Mouse (Mus musculus): ENCODE measurements around the gene Krt39. TPM values are rescaled to one million over a fixed set of nuclear protein-coding genes. Genes with fewer than 3 reads are reported as not detected.

Gene Krt39
- total and polyA plus RNA-seq, 2 experiments from 2014 or later = not detected

- WGBS = 90% methylated on average over 4 of the region's 4 CpGs
These were observed 48.7 kb downstream of the Krt39 start for GRCm38 (mm10) chr11:99472405-99472804.

GRCm38 (mm10) chr11:99471946-99472345 is 49.2 kb downstream of the Krt39 start:
- no peak for TF ChIP-seq CTCF (IDR thresholded peaks at IDR 0.05; ENCODE audit: low read depth)
- H3K4me1 ChIP-seq (ENCODE audit: insufficient read depth) = no peaks in the 10 kb centered on the region

More at GRCm38 (mm10) chr11:99472405-99472804, 48.7 kb downstream of the Krt39 start:
- no peaks in the 10 kb centered on the region for H3K27me3 ChIP-seq (ENCODE audit: insufficient read depth, low read length)
- TF ChIP-seq CTCF (IDR thresholded peaks at IDR 0.05; ENCODE audit: low read depth) = no peak
- H3K9me3 ChIP-seq (ENCODE audit: low read length) = no peaks in the 10 kb centered on the region
- H3K4me1 ChIP-seq (ENCODE audit: insufficient read depth) = no peaks in the 10 kb centered on the region
- no peak overlapping the region for H3K4me3 ChIP-seq (ENCODE audit: low read depth, low read length)
- no peak overlapping the region for H3K9ac ChIP-seq
- H3K27ac ChIP-seq (ENCODE audit: low read depth, low read length) = no peak overlapping the region
- no peaks in the 10 kb centered on the region for H3K36me3 ChIP-seq (ENCODE audit: insufficient read depth)
- DNase-seq (no peak), ATAC-seq (no peak)
- no peak overlapping the region for H3K4me2 ChIP-seq (ENCODE audit: low read depth)

GRCm38 (mm10) chr11:99469228-99469627 is 51.9 kb downstream of the Krt39 start:
- H3K4me1 ChIP-seq (ENCODE audit: insufficient read depth) = no peaks in the 10 kb centered on the region
- no peak overlapping the region for H3K27ac ChIP-seq (ENCODE audit: low read depth, low read length)
- no peak for TF ChIP-seq CTCF (IDR thresholded peaks at IDR 0.05; ENCODE audit: low read depth)
- ATAC-seq = no peak
- WGBS = 92% methylated on average over 4 of the region's 4 CpGs
- no peak for DNase-seq
- H3K9ac ChIP-seq = no peak overlapping the region
- no peaks in the 10 kb centered on the region for H3K36me3 ChIP-seq (ENCODE audit: insufficient read depth)
- H3K4me3 ChIP-seq (ENCODE audit: low read depth, low read length) = no peak overlapping the region
- H3K27me3 ChIP-seq (ENCODE audit: insufficient read depth, low read length) = no peaks in the 10 kb centered on the region
- H3K9me3 ChIP-seq (ENCODE audit: low read length) = no peaks in the 10 kb centered on the region
- H3K4me2 ChIP-seq (ENCODE audit: low read depth) = no peak overlapping the region

More at GRCm38 (mm10) chr11:99471946-99472345, 49.2 kb downstream of the Krt39 start:
- DNase-seq (no peak), ATAC-seq (no peak)
- no peak overlapping the region for H3K4me3 ChIP-seq (ENCODE audit: low read depth, low read length)
- no peaks in the 10 kb centered on the region for H3K36me3 ChIP-seq (ENCODE audit: insufficient read depth)
- H3K9me3 ChIP-seq (ENCODE audit: low read length) = no peaks in the 10 kb centered on the region
- H3K27ac ChIP-seq (ENCODE audit: low read depth, low read length) = no peak overlapping the region
- no peak overlapping the region for H3K9ac ChIP-seq
- WGBS = 94% methylated on average over 6 of the region's 6 CpGs
- no peak overlapping the region for H3K4me2 ChIP-seq (ENCODE audit: low read depth)
- H3K27me3 ChIP-seq (ENCODE audit: insufficient read depth, low read length) = no peaks in the 10 kb centered on the region

- no peak for TF ChIP-seq CTCF (IDR thresholded peaks at IDR 0.05; ENCODE audit: low read depth)
- Histone ChIP-seq H3K9ac (no peak overlapping the region), H3K4me2 (ENCODE audit: low read depth) (no peak overlapping the region)
These were observed 52.6 kb downstream of the Krt39 start for GRCm38 (mm10) chr11:99468566-99468965.

GRCm38 (mm10) chr11:99466316-99466715 is 54.8 kb downstream of the Krt39 start:
- no peak for TF ChIP-seq CTCF (IDR thresholded peaks at IDR 0.05; ENCODE audit: low read depth)
- 44% methylated on average over 7 of the region's 7 CpGs for WGBS
- ATAC-seq = no peak

More at GRCm38 (mm10) chr11:99468566-99468965, 52.6 kb downstream of the Krt39 start:
- no peak overlapping the region for H3K4me3 ChIP-seq (ENCODE audit: low read depth, low read length)
- no peaks in the 10 kb centered on the region for H3K9me3 ChIP-seq (ENCODE audit: low read length)
- H3K27me3 ChIP-seq (ENCODE audit: insufficient read depth, low read length) = no peaks in the 10 kb centered on the region
- no peak for ATAC-seq
- no peaks in the 10 kb centered on the region for H3K4me1 ChIP-seq (ENCODE audit: insufficient read depth)
- H3K36me3 ChIP-seq (ENCODE audit: insufficient read depth) = no peaks in the 10 kb centered on the region
- H3K27ac ChIP-seq (ENCODE audit: low read depth, low read length) = no peak overlapping the region
- 84% methylated on average over 11 of the region's 11 CpGs for WGBS
- DNase-seq = no peak

GRCm38 (mm10) chr11:99464836-99465235 is 56.3 kb downstream of the Krt39 start:
- no peaks in the 10 kb centered on the region for H3K36me3 ChIP-seq (ENCODE audit: insufficient read depth)
- WGBS = 5% methylated on average over 5 of the region's 5 CpGs
- H3K27me3 ChIP-seq (ENCODE audit: insufficient read depth, low read length) = peaks cover 4% of the 10 kb centered on the region; the same call in 1 of the 2 replicates
- peak; percentile 86 for TF ChIP-seq CTCF (IDR thresholded peaks at IDR 0.05; ENCODE audit: low read depth)
- H3K9me3 ChIP-seq (ENCODE audit: low read length) = no peaks in the 10 kb centered on the region
- H3K4me1 ChIP-seq (ENCODE audit: insufficient read depth) = no peaks in the 10 kb centered on the region
- DNase-seq (peak; percentile 93), ATAC-seq (peak; percentile 38; the same call in 1 of the 2 replicates)
- H3K4me3 ChIP-seq (ENCODE audit: low read depth, low read length) = no peak overlapping the region
- no peak overlapping the region for H3K4me2 ChIP-seq (ENCODE audit: low read depth)
- H3K27ac ChIP-seq (ENCODE audit: low read depth, low read length) = no peak overlapping the region
- no peak overlapping the region for H3K9ac ChIP-seq

More at GRCm38 (mm10) chr11:99466316-99466715, 54.8 kb downstream of the Krt39 start:
- DNase-seq = peak; percentile 10
- Histone ChIP-seq H3K4me2 (ENCODE audit: low read depth) (no peak overlapping the region), H3K4me3 (ENCODE audit: low read depth, low read length) (no peak overlapping the region), H3K27ac (ENCODE audit: low read depth, low read length) (no peak overlapping the region), H3K27me3 (ENCODE audit: insufficient read depth, low read length) (peaks cover 4% of the 10 kb centered on the region; the same call in 1 of the 2 replicates), H3K9ac (no peak overlapping the region), H3K9me3 (ENCODE audit: low read length) (no peaks in the 10 kb centered on the region), H3K36me3 (ENCODE audit: insufficient read depth) (no peaks in the 10 kb centered on the region), H3K4me1 (ENCODE audit: insufficient read depth) (no peaks in the 10 kb centered on the region)

Other genes with a start within 250 kb of the Krt39 start
- 0.15 TPM in 1 of 2 replicates, not detected in the other for gene Krt24, start 236.1 kb downstream of the Krt39 start, total RNA-seq (2014; rRNA removed)
- gene Krt24, start 236.1 kb downstream of the Krt39 start, polyA plus RNA-seq (2015; fragmentation: Nextera tagmentation; extraction: Ambion mirVana) = 0.08 TPM in 2 replicates
- gene Krt25, start 198.4 kb downstream of the Krt39 start, total RNA-seq (2014; rRNA removed) = not detected in 2 replicates
- 0.11 and 0.24 TPM in 2 replicates for gene Krt25, start 198.4 kb downstream of the Krt39 start, polyA plus RNA-seq (2015; fragmentation: Nextera tagmentation; extraction: Ambion mirVana)
- 0.14 TPM in 1 of 2 replicates, not detected in the other for gene Krt26, start 183.4 kb downstream of the Krt39 start, total RNA-seq (2014; rRNA removed)
- gene Krt26, start 183.4 kb downstream of the Krt39 start, polyA plus RNA-seq (2015; fragmentation: Nextera tagmentation; extraction: Ambion mirVana) = 0.12 and 0.15 TPM in 2 replicates
- 0.23 TPM in 1 of 2 replicates, not detected in the other for gene Krt27, start 170.2 kb downstream of the Krt39 start, total RNA-seq (2014; rRNA removed)
- 0.10 TPM in 1 of 2 replicates, not detected in the other for gene Krt27, start 170.2 kb downstream of the Krt39 start, polyA plus RNA-seq (2015; fragmentation: Nextera tagmentation; extraction: Ambion mirVana)
- gene Krt28, start 146.4 kb downstream of the Krt39 start, total RNA-seq (2014; rRNA removed) = 0.15 and 0.19 TPM in 2 replicates
- 0.24 and 0.48 TPM in 2 replicates for gene Krt28, start 146.4 kb downstream of the Krt39 start, polyA plus RNA-seq (2015; fragmentation: Nextera tagmentation; extraction: Ambion mirVana)
- gene Krt10, start 132.0 kb downstream of the Krt39 start, total RNA-seq (2014; rRNA removed) = 4.0 and 7.1 TPM in 2 replicates
- 36.3 and 43.3 TPM in 2 replicates for gene Krt10, start 132.0 kb downstream of the Krt39 start, polyA plus RNA-seq (2015; fragmentation: Nextera tagmentation; extraction: Ambion mirVana)
- gene Krt12, start 99.1 kb downstream of the Krt39 start, total RNA-seq (2014; rRNA removed) = 0.14 and 1.6 TPM in 2 replicates
- gene Krt12, start 99.1 kb downstream of the Krt39 start, polyA plus RNA-seq (2015; fragmentation: Nextera tagmentation; extraction: Ambion mirVana) = 1.3 and 2.0 TPM in 2 replicates
- not detected in 2 replicates for gene Krt20, start 83.2 kb downstream of the Krt39 start, total RNA-seq (2014; rRNA removed)
- gene Krt20, start 83.2 kb downstream of the Krt39 start, polyA plus RNA-seq (2015; fragmentation: Nextera tagmentation; extraction: Ambion mirVana) = 0.09 and 0.10 TPM in 2 replicates
- gene Krt23, start 28.2 kb downstream of the Krt39 start, total RNA-seq (2014; rRNA removed) = 0.08 TPM in 1 of 2 replicates, not detected in the other
- gene Krt23, start 28.2 kb downstream of the Krt39 start, polyA plus RNA-seq (2015; fragmentation: Nextera tagmentation; extraction: Ambion mirVana) = 0.20 and 0.53 TPM in 2 replicates
- not detected in 2 replicates for gene Krt40, start 21.8 kb upstream of the Krt39 start, total RNA-seq (2014; rRNA removed)
- not detected in 2 replicates for gene Krt40, start 21.8 kb upstream of the Krt39 start, polyA plus RNA-seq (2015; fragmentation: Nextera tagmentation; extraction: Ambion mirVana)
- not detected in 2 replicates for gene Krtap3-3, start 29.5 kb upstream of the Krt39 start, total RNA-seq (2014; rRNA removed)
- not detected in 2 replicates for gene Krtap3-3, start 29.5 kb upstream of the Krt39 start, polyA plus RNA-seq (2015; fragmentation: Nextera tagmentation; extraction: Ambion mirVana)
- not detected in 2 replicates for gene Krtap3-2, start 35.5 kb upstream of the Krt39 start, total RNA-seq (2014; rRNA removed)
- not detected in 2 replicates for gene Krtap3-2, start 35.5 kb upstream of the Krt39 start, polyA plus RNA-seq (2015; fragmentation: Nextera tagmentation; extraction: Ambion mirVana)
- gene Gm11939, start 38.1 kb upstream of the Krt39 start, total RNA-seq (2014; rRNA removed) = not detected in 2 replicates
- gene Gm11939, start 38.1 kb upstream of the Krt39 start, polyA plus RNA-seq (2015; fragmentation: Nextera tagmentation; extraction: Ambion mirVana) = not detected in 2 replicates
- gene Krtap3-1, start 45.3 kb upstream of the Krt39 start, total RNA-seq (2014; rRNA removed) = not detected in 2 replicates
- not detected in 2 replicates for gene Krtap3-1, start 45.3 kb upstream of the Krt39 start, polyA plus RNA-seq (2015; fragmentation: Nextera tagmentation; extraction: Ambion mirVana)
- not detected in 2 replicates for gene Krtap1-5, start 59.7 kb upstream of the Krt39 start, total RNA-seq (2014; rRNA removed)
- gene Krtap1-5, start 59.7 kb upstream of the Krt39 start, polyA plus RNA-seq (2015; fragmentation: Nextera tagmentation; extraction: Ambion mirVana) = not detected in 2 replicates
- gene Krtap1-4, start 62.3 kb upstream of the Krt39 start, total RNA-seq (2014; rRNA removed) = not detected in 2 replicates
- not detected in 2 replicates for gene Krtap1-4, start 62.3 kb upstream of the Krt39 start, polyA plus RNA-seq (2015; fragmentation: Nextera tagmentation; extraction: Ambion mirVana)
- gene Krtap1-3, start 70.0 kb upstream of the Krt39 start, total RNA-seq (2014; rRNA removed) = not detected in 2 replicates
- gene Krtap1-3, start 70.0 kb upstream of the Krt39 start, polyA plus RNA-seq (2015; fragmentation: Nextera tagmentation; extraction: Ambion mirVana) = not detected in 2 replicates
- not detected in 2 replicates for gene Krtap9-3, start 76.8 kb upstream of the Krt39 start, total RNA-seq (2014; rRNA removed)
- not detected in 2 replicates for gene Krtap9-3, start 76.8 kb upstream of the Krt39 start, polyA plus RNA-seq (2015; fragmentation: Nextera tagmentation; extraction: Ambion mirVana)
- gene Gm11938, start 82.0 kb upstream of the Krt39 start, total RNA-seq (2014; rRNA removed) = not detected in 2 replicates
- not detected in 2 replicates for gene Gm11938, start 82.0 kb upstream of the Krt39 start, polyA plus RNA-seq (2015; fragmentation: Nextera tagmentation; extraction: Ambion mirVana)
- not detected in 2 replicates for gene Gm11937, start 88.9 kb upstream of the Krt39 start, total RNA-seq (2014; rRNA removed)
- gene Gm11937, start 88.9 kb upstream of the Krt39 start, polyA plus RNA-seq (2015; fragmentation: Nextera tagmentation; extraction: Ambion mirVana) = not detected in 2 replicates
- not detected in 2 replicates for gene Krtap2-4, start 93.5 kb upstream of the Krt39 start, total RNA-seq (2014; rRNA removed)
- gene Krtap2-4, start 93.5 kb upstream of the Krt39 start, polyA plus RNA-seq (2015; fragmentation: Nextera tagmentation; extraction: Ambion mirVana) = not detected in 2 replicates
- gene Gm11562, start 99.1 kb upstream of the Krt39 start, total RNA-seq (2014; rRNA removed) = not detected in 2 replicates
- gene Gm11562, start 99.1 kb upstream of the Krt39 start, polyA plus RNA-seq (2015; fragmentation: Nextera tagmentation; extraction: Ambion mirVana) = not detected in 2 replicates
- gene Krtap4-1, start 106.9 kb upstream of the Krt39 start, total RNA-seq (2014; rRNA removed) = not detected in 2 replicates
- not detected in 2 replicates for gene Krtap4-1, start 106.9 kb upstream of the Krt39 start, polyA plus RNA-seq (2015; fragmentation: Nextera tagmentation; extraction: Ambion mirVana)
- gene Krtap4-2, start 113.7 kb upstream of the Krt39 start, total RNA-seq (2014; rRNA removed) = not detected in 2 replicates
- gene Krtap4-2, start 113.7 kb upstream of the Krt39 start, polyA plus RNA-seq (2015; fragmentation: Nextera tagmentation; extraction: Ambion mirVana) = not detected in 2 replicates
- not detected in 2 replicates for gene Krtap4-7, start 122.8 kb upstream of the Krt39 start, total RNA-seq (2014; rRNA removed)
- not detected in 2 replicates for gene Krtap4-7, start 122.8 kb upstream of the Krt39 start, polyA plus RNA-seq (2015; fragmentation: Nextera tagmentation; extraction: Ambion mirVana)
- gene Gm11555, start 128.9 kb upstream of the Krt39 start, total RNA-seq (2014; rRNA removed) = not detected in 2 replicates
- gene Gm11555, start 128.9 kb upstream of the Krt39 start, polyA plus RNA-seq (2015; fragmentation: Nextera tagmentation; extraction: Ambion mirVana) = not detected in 2 replicates
- not detected in 2 replicates for gene Gm11563, start 137.6 kb upstream of the Krt39 start, total RNA-seq (2014; rRNA removed)
- not detected in 2 replicates for gene Gm11563, start 137.6 kb upstream of the Krt39 start, polyA plus RNA-seq (2015; fragmentation: Nextera tagmentation; extraction: Ambion mirVana)
- gene Krtap4-6, start 144.6 kb upstream of the Krt39 start, total RNA-seq (2014; rRNA removed) = not detected in 2 replicates
- gene Krtap4-6, start 144.6 kb upstream of the Krt39 start, polyA plus RNA-seq (2015; fragmentation: Nextera tagmentation; extraction: Ambion mirVana) = not detected in 2 replicates
- gene Gm14190, start 169.4 kb upstream of the Krt39 start, total RNA-seq (2014; rRNA removed) = not detected in 2 replicates
- gene Gm14190, start 169.4 kb upstream of the Krt39 start, polyA plus RNA-seq (2015; fragmentation: Nextera tagmentation; extraction: Ambion mirVana) = not detected in 2 replicates
- not detected in 2 replicates for gene Gm14180, start 213.0 kb upstream of the Krt39 start, total RNA-seq (2014; rRNA removed)
- gene Gm14180, start 213.0 kb upstream of the Krt39 start, polyA plus RNA-seq (2015; fragmentation: Nextera tagmentation; extraction: Ambion mirVana) = not detected in 2 replicates